Mouse (Mus musculus): ENCODE results near the gene Lrrc59. TPM values are rescaled to one million over a fixed set of nuclear protein-coding genes. Genes with fewer than 3 reads are reported as not detected.

Lrrc59 gene
- total and polyA plus RNA-seq, 2 experiments from 2014 or later = 127 to 145 TPM

DNA sequence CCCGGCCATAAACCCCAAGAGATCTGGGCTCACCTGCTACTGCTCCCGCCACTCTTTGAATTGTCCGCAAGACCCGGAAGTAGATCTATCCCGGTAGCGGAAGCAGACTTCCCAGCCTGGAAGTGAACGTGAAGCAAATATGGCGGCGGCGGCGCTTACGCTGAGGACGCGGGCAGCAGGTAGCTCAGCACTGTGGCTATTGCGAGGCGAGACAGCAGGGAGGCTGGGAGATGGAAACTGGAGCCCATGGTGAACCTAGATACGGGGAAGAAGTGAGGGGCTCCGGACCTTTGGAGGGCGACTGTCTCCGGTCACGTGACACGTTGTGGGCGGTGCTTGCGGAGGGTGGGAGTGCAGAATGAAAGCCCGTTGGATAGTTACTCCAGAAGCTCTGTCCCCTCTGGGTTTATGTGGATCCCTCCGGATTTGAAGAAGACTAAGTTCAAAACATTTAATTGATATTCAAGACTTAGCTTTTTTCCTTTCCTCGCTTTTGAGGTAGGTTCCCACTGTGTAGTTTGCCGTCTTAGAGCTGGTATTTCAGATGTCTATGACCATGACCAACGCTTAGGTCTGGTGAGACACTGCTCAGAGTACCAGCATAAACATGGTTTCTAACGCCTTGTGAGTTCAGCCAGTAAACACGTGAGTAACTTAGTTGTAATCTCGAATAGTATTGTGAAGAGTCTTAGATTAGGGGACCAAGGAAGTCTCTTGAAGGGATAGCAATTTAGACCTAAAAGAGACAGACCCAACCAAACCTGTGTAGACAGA, 24.3 kb downstream of the Lrrc59 start, which contains the start of the genes Mrpl27 and Eme1:
Mrpl27 (plus strand) TSS at position 105 of the 774 bp plus-strand sequence.
Eme1 (minus strand) TSS at position 302 of the 774 bp plus-strand sequence.
- no peak for TF ChIP-seq CTCF (IDR thresholded peaks at IDR 0.05; ENCODE audit: low read depth)

DNA sequence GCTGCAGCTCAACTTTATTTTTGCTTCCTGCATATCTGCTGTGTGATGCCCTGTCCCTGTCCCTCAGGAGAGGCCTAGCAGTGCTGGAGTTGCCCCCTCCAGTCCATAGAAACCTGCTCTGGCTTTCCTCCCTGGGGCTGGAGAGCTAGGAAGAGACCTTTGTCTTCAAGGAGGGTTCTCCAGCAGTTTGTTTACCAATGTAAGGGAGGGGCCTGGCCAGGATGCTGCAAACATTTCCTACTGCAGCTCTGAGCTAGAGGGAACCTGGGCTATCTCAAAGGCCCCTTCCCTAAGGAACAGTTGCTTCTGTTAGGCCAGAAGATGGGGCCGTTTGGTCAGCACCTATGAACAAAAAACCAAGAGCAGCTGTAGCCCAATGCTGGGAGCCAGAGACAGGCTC, 31.8 kb downstream of the Lrrc59 start:
- 42% methylated on average over 1 of the region's 1 CpGs for WGBS
- H3K9me3 ChIP-seq (ENCODE audit: low read length) = no peaks in the 10 kb centered on the region
- ATAC-seq (no peak), DNase-seq (no peak)
- H3K4me2 ChIP-seq (ENCODE audit: low read depth) = no peak overlapping the region
- H3K9ac ChIP-seq = no peak overlapping the region
- no peak for TF ChIP-seq CTCF (IDR thresholded peaks at IDR 0.05; ENCODE audit: low read depth)
- H3K27me3 ChIP-seq (ENCODE audit: insufficient read depth, low read length) = no peaks in the 10 kb centered on the region
- no peaks in the 10 kb centered on the region for H3K4me1 ChIP-seq (ENCODE audit: insufficient read depth)
- H3K4me3 ChIP-seq (ENCODE audit: low read depth, low read length) = no peak overlapping the region
- H3K27ac ChIP-seq (ENCODE audit: low read depth, low read length) = no peak overlapping the region
- peaks cover 64% of the 10 kb centered on the region for H3K36me3 ChIP-seq (ENCODE audit: insufficient read depth)

More for the DNA sequence above, 24.3 kb downstream of the Lrrc59 start, which contains the start of the genes Mrpl27 and Eme1:
- peak within 1 kb of the TSS; percentile 93 for H3K27ac ChIP-seq (ENCODE audit: low read depth, low read length)
- peak within 1 kb of the TSS; percentile 59 for H3K4me3 ChIP-seq (ENCODE audit: low read depth, low read length)
- DNase-seq (peak; percentile 91), ATAC-seq (peak; percentile 96)
- H3K27me3 ChIP-seq (ENCODE audit: insufficient read depth, low read length) = no peaks in the 10 kb centered on the region
- peaks cover 11% of the 10 kb centered on the region for H3K4me1 ChIP-seq (ENCODE audit: insufficient read depth)
- WGBS = 2% methylated on average over 32 of the region's 32 CpGs
- H3K4me2 ChIP-seq (ENCODE audit: low read depth) = peak within 1 kb of the TSS; percentile 67
- H3K36me3 ChIP-seq (ENCODE audit: insufficient read depth) = peaks cover 18% of the 10 kb centered on the region
- H3K9me3 ChIP-seq (ENCODE audit: low read length) = no peaks in the 10 kb centered on the region
- H3K9ac ChIP-seq = peak within 1 kb of the TSS; percentile 79

GRCm38 (mm10) chr11:94665281-94665680, 35.7 kb downstream of the Lrrc59 start:
- TF ChIP-seq CTCF (IDR thresholded peaks at IDR 0.05; ENCODE audit: low read depth) = no peak
- WGBS = 95% methylated on average over 6 of the region's 6 CpGs

GRCm38 (mm10) chr11:94674984-94675383, 45.4 kb downstream of the Lrrc59 start:
- no peak for TF ChIP-seq CTCF (IDR thresholded peaks at IDR 0.05; ENCODE audit: low read depth)
- Histone ChIP-seq H3K27me3 (ENCODE audit: insufficient read depth, low read length) (no peaks in the 10 kb centered on the region), H3K9me3 (ENCODE audit: low read length) (no peaks in the 10 kb centered on the region), H3K27ac (ENCODE audit: low read depth, low read length) (no peak overlapping the region), H3K9ac (no peak overlapping the region), H3K4me2 (ENCODE audit: low read depth) (no peak overlapping the region), H3K4me3 (ENCODE audit: low read depth, low read length) (no peak overlapping the region), H3K4me1 (ENCODE audit: insufficient read depth) (peaks cover 10% of the 10 kb centered on the region), H3K36me3 (ENCODE audit: insufficient read depth) (peaks cover 5% of the 10 kb centered on the region)
- DNase-seq (no peak), ATAC-seq (no peak)
- WGBS = 86% methylated on average over 5 of the region's 5 CpGs

More at GRCm38 (mm10) chr11:94665281-94665680, 35.7 kb downstream of the Lrrc59 start:
- DNase-seq = no peak
- no peaks in the 10 kb centered on the region for H3K27me3 ChIP-seq (ENCODE audit: insufficient read depth, low read length)
- ATAC-seq = no peak
- H3K4me1 ChIP-seq (ENCODE audit: insufficient read depth) = no peaks in the 10 kb centered on the region
- H3K27ac ChIP-seq (ENCODE audit: low read depth, low read length) = no peak overlapping the region
- H3K4me2 ChIP-seq (ENCODE audit: low read depth) = no peak overlapping the region
- peaks cover 75% of the 10 kb centered on the region for H3K36me3 ChIP-seq (ENCODE audit: insufficient read depth)
- H3K4me3 ChIP-seq (ENCODE audit: low read depth, low read length) = no peak overlapping the region
- H3K9me3 ChIP-seq (ENCODE audit: low read length) = no peaks in the 10 kb centered on the region
- H3K9ac ChIP-seq = no peak overlapping the region

DNA sequence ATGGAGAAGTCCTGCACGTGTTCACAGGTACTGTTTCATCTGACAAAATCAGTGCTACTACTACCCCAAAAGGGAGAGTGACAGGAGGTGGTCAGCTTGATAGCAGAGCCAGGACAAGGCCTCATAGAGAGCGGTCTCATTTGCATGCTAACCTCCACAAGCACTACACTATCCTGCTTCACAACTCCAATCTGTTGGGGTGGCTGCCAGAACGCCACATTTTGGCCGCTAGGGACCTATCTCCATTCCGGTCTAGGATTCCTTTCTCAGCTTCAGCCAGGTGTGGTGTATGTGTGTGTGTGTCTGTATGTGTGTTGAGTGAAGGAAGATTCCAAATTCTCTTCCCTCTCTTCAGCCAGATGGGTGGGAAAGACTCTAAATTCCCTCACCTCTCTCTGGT, 45.9 kb downstream of the Lrrc59 start:
- ATAC-seq (no peak), DNase-seq (no peak)
- peaks cover 2% of the 10 kb centered on the region; the same call in 1 of the 2 replicates for H3K36me3 ChIP-seq (ENCODE audit: insufficient read depth)
- H3K4me1 ChIP-seq (ENCODE audit: insufficient read depth) = peaks cover 10% of the 10 kb centered on the region
- no peaks in the 10 kb centered on the region for H3K27me3 ChIP-seq (ENCODE audit: insufficient read depth, low read length)
- no peak overlapping the region for H3K4me3 ChIP-seq (ENCODE audit: low read depth, low read length)
- WGBS = 74% methylated on average over 5 of the region's 5 CpGs
- H3K9ac ChIP-seq = no peak overlapping the region
- no peaks in the 10 kb centered on the region for H3K9me3 ChIP-seq (ENCODE audit: low read length)
- H3K27ac ChIP-seq (ENCODE audit: low read depth, low read length) = no peak overlapping the region
- no peak overlapping the region for H3K4me2 ChIP-seq (ENCODE audit: low read depth)
- no peak for TF ChIP-seq CTCF (IDR thresholded peaks at IDR 0.05; ENCODE audit: low read depth)

- TF ChIP-seq CTCF (IDR thresholded peaks at IDR 0.05; ENCODE audit: low read depth) = no peak
- WGBS = 45% methylated on average over 4 of the region's 4 CpGs
- Histone ChIP-seq H3K4me1 (ENCODE audit: insufficient read depth) (peaks cover 10% of the 10 kb centered on the region), H3K4me3 (ENCODE audit: low read depth, low read length) (peak overlapping the region; percentile 87), H3K36me3 (ENCODE audit: insufficient read depth) (no peaks in the 10 kb centered on the region), H3K27me3 (ENCODE audit: insufficient read depth, low read length) (no peaks in the 10 kb centered on the region), H3K27ac (ENCODE audit: low read depth, low read length) (no peak overlapping the region), H3K4me2 (ENCODE audit: low read depth) (peak overlapping the region; percentile 76), H3K9me3 (ENCODE audit: low read length) (no peaks in the 10 kb centered on the region), H3K9ac (peak overlapping the region; percentile 97)
- ATAC-seq (no peak), DNase-seq (no peak)
Observed at GRCm38 (mm10) chr11:94676308-94676707, 46.7 kb downstream of the Lrrc59 start.
